Mouse (Mus musculus): ENCODE measurements at regions not wholly inside any gene's neighbourhood (a gene's known extent, or its start where the extent isn't known, plus 50 kb on each side); places are given as distances from the start of the nearest gene placed in this dataset.
A peak's percentile ranks its signal among the peaks of the same experiment; 100 is the strongest.

GRCm38 (mm10) chr4:89446765-89447487, 136.1 kb upstream of the Cdkn2b start:
- no peak for DNase-seq (ENCODE audit: low spot score)

DNA sequence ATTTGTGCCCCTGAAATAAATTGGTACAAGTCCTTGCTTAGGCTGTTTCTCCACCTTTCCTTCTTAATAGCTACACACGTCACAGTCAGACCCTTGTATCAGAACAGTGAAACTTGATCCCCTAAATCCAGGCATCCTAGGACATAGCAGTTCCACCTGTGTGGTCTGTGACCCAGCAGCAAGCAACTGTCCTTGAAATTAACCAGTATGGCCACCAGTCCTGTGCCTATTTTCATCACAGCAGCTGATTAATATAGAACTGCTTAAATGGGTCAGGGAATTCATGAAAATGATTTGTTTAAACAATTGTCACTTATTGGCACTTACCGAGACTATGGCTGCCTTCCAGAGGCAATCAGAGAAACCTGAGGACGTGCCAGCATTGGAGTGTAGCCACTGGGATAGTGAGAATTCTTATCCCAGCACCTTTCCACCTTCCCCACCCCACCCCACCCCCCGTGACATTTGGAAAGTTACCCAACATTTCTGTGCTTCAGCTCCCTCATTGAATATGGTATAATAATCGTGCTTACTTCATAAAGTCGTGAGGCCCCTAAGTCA, 135.4 kb upstream of the Cdkn2b start:
- DNase-seq (ENCODE audit: low spot score), result no peak

DNA sequence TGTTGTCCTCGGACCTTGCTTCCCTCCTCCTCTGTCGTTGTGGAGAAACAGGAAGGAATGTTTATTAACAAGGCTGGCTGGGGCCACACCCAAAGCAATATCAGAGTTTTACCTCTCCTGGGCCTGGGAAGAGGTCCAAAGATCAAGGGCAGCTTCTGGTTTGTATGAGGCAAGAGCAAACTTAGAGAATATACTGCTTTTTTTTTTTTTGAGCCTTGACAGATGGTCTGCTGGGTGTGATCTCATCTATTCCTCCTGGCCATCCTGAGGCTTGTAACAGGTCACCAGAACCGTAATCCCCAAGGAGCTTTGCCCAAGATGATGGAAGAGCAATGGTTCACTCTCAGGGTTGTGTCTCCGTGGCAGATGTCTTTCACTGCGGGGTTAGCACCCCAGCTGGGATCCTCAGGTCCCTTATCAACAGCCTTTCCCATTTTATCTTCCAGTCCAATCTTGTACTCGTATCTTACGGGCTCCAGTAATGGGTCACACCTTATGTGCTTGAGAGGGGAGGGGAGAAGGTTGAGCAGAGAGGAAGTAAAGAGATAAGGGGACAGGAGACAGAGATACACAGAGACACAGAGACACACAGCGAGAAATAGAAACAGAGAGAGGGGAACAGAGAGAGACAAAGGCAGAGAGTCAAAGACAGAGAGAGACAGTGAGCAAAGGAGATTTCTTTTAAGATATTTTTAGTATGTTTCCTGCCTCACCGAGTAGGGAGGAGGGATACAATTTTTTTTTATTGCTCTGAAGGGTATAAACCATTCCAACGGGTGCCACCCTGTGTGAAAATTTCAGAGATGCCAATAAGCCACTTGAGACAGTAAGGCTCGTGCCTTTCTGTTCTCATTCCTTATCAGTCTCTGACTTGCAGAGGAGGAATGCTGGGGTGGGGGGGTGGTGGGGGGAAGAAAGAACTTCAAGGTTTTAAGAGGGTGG, 134.6 kb upstream of the Cdkn2b start:
- DNase-seq (ENCODE audit: low spot score), result no peak

- DNase-seq (ENCODE audit: low spot score), result no peak
Measured at GRCm38 (mm10) chr4:89442526-89442925, 131.7 kb upstream of the Cdkn2b start.

DNA sequence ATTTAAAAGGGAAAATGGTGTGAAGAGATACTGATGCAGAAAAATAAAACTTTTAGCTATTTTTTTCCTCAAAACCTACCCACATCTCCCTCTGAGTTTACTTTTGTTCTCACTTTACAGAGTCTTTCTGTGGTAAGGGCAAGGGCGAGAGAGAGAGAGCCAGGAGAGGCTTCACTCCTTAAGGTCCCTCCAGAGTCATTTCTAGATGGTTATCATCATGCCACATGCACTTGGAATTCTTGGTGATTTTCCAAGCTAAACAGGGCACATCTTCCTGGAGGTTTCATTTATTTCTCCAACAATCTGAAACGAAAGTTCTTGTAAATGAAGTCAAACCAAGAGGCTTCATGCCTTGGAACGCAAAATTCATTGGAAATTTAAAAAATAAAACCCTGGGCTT, 130.0 kb upstream of the Cdkn2b start:
- no peak for DNase-seq (ENCODE audit: low spot score)

- DNase-seq (ENCODE audit: low spot score), result no peak
Measured at GRCm38 (mm10) chr4:89440326-89440725, 129.5 kb upstream of the Cdkn2b start.

GRCm38 (mm10) chr4:89438665-89439064, 127.8 kb upstream of the Cdkn2b start:
- no peak for DNase-seq (ENCODE audit: low spot score)

- no peak for DNase-seq (ENCODE audit: low spot score)
Measured at GRCm38 (mm10) chr4:89436764-89437163, 125.9 kb upstream of the Cdkn2b start.

DNA sequence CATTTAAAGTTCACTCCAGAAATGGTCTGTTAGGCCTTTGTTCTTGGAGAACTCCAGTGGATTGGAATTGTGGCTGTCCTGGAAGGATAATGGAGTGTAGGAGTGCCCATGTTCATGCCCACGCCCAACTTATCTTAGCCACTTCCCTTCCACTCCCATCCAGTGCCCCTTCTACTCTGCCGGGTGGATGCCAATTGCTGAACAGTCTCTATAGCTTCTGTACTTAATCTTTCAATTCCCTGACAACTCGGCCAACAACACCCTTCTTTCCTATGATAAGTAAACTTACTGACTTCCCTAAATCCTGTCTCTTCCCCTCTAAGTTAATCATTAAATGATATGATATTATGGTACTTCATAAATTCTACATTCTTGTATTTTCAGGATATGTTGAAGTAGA, 123.3 kb upstream of the Cdkn2b start:
- DNase-seq (ENCODE audit: low spot score), result no peak

DNA sequence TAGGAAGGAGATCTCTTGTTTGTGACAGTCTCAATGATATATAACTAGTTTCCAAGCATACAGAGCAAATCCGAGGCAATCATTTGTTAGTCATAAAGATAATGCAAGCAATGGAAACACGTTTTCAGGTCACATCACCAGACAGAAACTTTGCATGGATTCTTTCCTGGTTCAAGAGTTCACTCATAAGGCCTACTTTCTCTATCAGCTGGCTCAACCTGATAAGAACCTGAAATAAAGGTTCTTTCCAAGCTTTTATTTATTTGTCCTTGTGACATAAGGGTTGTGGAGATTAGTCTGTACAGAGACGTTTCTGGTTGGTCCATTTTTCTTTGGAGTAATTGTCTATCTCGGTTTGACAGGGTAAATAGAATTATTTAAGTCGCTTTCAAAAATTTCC, 122.7 kb upstream of the Cdkn2b start:
- no peak for DNase-seq (ENCODE audit: low spot score)

DNA sequence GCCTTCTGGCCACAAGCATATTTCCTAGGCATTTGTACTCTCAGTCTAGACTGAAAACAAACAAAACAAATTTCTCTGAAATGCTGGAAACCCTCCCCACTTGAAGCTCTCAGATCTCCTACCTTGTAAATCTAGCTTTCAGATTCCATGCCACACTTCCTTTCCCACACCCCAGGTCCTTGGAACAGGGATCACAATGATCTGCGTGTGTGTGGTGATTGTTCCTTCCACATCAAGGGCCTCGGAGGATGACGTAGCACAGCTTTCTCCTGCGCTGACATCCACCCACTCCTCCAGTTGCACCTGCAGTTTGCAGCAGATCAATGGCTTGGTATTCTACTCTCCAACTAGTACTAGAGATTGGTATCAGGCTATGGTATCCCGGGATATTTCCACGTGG, 120.7 kb upstream of the Cdkn2b start:
- no peak for DNase-seq (ENCODE audit: low spot score)

DNA sequence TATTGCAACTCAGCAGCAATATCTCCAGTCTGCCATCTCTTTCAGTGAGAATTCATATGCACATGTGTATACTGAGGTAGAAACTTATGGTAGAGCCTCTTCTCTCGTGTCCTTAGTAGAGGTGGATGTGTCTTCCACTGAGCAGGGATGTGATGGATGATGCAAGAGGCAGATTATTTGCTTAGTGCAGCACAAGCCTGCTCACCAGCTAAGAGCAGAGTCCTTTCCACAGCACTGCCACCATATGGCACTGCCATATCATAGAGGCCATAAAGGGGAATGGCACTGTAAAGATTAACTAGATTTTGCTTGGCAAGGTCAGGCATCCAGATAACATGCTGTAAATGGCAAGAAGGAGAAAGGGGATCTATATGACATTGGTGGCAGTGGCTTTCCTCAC, 117.6 kb upstream of the Cdkn2b start:
- no peak for DNase-seq (ENCODE audit: low spot score)

DNA sequence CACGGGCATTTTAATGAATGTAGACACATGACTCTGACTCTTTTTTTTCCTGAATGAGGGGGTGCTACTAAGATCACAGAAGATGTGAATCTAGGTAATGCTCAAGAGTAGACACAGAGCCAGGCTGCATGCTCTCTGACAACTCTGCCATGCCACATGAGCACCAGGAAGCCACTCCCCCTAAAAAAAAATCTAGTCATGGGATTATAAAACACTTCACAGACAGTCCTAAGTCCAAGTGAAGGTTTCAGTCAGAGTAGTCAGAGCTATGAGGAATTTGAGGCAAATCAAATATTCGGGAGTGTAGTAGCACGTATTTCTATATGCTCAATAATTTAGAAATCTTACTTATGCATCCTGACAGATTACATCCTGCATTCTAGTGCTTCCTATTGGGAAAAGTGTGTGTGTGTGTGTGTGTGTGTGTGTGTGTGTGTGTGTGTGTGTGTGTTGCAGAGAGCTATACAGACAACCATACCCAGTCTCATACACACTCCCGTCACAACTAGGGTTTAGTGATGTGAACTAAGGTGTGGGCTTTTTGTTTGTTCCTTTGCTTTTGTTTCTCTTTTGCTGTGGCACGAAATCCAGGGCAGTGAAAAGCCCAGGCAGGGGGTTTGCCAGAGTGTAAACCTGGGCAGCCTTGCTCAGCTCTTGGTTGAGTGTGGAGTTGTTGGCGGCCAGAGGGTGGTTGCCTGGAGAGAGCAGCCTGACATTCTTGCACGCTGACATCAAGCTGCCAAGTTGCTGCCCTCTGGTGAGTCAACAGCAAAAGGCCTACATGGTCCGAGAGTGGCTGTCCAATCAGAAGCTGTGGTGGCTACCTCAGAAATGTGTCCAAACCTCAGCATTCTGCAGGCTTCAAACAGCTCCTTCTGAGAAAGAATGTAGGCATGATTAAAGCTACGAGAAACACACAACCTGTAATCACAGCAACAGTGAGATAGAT, 116.8 kb upstream of the Cdkn2b start:
- DNase-seq (ENCODE audit: low spot score), result peak; percentile 15

DNA sequence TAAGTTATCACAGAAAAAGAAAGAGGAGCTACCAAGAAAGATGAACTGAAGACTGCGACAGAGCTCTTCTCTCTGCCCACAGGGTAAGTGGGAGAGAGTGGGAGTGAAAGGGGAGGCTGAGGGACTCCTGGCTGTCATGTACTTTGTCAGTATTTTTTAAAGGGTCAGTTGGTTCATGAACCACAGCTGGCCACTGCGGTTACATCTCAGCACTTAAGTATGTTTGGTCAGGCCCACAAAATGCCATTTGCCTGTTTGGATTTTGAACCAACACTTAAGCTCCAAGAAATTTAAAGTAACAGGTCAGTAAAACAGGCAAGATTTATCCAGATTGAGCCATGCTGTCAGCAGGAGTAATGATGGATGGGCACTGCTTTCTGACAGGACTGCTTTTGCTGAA, 115.1 kb upstream of the Cdkn2b start:
- DNase-seq (ENCODE audit: low spot score), result no peak

DNA sequence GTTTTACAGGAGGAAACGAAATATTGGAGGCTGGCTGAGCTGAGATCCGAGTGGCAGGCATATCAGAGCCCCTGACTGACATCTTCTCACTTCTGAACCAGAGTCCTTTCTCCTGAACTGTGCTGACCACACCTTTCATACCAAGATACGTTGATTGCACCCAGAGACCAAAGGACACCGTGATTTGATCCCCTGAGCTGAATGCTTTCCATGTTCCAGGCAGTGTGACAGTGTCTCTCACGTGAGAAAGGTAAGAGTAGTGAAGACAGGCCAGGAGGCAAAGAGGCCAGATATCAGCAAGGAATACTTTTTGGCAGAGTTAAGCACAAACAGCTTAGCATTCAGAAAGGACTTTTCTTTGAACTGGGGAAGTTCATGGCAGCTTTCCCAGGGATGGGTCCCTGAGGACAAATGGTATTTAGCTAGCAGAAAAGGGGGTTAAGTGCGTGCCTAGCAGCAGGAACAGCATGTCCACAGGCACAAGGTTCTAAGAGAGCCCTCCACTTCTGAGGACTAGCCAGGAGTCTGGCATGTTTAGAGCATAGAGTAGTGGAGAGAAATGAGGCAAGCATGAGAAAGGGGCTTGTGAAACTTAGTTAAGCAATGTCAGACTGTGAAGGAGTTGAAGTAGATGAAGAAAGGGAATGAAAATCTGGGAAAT, 111.0 kb upstream of the Cdkn2b start:
- DNase-seq (ENCODE audit: low spot score), result peak; percentile 19

GRCm38 (mm10) chr4:89420868-89421267, 110.0 kb upstream of the Cdkn2b start:
- DNase-seq (ENCODE audit: low spot score), result no peak

DNA sequence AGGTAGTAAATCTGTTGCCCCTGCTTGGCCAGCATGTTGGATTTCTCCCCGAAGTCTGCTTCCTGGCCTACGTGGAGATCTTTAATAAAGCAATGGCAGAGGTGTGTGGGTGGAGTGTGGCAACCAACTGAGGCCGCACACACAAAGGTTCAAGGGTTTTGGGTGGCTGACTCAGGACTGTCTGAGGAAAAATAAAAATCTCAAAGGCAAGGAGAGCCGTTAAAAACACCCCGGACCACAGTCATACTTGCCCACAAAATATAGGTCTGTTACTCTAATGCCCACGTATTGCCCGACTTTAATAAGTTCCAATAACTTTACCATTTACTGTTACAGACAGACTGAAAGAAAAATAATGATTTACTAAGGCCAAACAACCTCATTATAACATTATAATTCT, 108.7 kb upstream of the Cdkn2b start:
- no peak for DNase-seq (ENCODE audit: low spot score)

GRCm38 (mm10) chr4:89405624-89406167, 94.9 kb upstream of the Cdkn2b start:
- no peak for DNase-seq (ENCODE audit: low spot score)

DNA sequence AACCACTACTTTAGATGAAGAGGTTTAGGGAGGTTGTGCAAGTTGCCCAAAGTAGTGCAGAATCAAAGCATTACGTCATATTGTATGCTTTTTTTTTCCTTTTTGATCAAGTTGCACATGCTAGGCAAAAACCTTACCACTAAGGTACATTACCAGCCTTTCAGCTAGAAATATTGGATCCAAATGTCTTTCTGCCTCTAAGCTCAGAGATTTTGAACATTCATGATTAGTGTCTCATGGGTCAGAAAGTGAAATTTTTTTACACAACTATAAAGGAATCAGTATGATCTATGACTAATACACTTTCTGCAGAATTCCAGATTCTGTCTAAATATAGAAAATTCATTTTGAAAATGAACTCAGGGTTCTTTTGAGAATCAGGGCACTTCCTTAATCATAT, 92.3 kb upstream of the Cdkn2b start:
- no peak for DNase-seq (ENCODE audit: low spot score)

DNA sequence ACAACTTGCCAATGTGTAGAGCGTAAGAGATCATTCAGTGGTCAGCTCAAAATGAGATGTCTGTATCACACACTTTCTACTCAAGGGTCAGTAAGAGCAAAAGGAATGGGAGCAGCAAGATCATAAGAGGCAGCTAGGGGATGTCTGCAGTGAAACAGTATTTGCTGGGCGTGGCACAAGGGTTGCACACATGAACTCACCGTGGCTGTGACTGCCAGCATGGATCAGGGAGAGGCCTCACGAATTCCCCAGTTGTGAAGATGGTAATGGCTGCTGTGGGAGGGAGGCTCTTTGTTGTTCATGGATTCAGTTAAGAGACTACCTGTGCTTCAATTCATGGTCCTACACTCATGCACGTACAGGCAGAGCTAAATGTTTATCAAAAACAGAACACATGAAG, 91.5 kb upstream of the Cdkn2b start:
- DNase-seq (ENCODE audit: low spot score), result no peak

- DNase-seq (ENCODE audit: low spot score), result no peak
Measured at GRCm38 (mm10) chr4:89401696-89402095, 90.9 kb upstream of the Cdkn2b start.

All from ovary, postnatal 14 days (tissue).